Mouse (Mus musculus) small intestine, adult 2 months (tissue): ENCODE measurements around the gene Piezo1. TPM values are rescaled to one million over a fixed set of nuclear protein-coding genes. Genes with fewer than 3 reads are reported as not detected.

Experiments
- H3K27ac ChIP-seq: fragments of 200-500 bp; 2 replicates; pipeline ENCODE4 v1.5.1; 2012; ENCODE audit warnings: low read depth, low read length, control low read depth, inconsistent platforms; ENCODE audit not compliant: insufficient read depth
- H3K27me3 ChIP-seq: fragments of 200-500 bp; 2 replicates; pipeline ENCODE4 v1.6.1; 2012; ENCODE audit warnings: mild to moderate bottlenecking, moderate library complexity, low read length, inconsistent platforms; ENCODE audit not compliant: control insufficient read depth, insufficient read depth
- H3K36me3 ChIP-seq: fragments of 200-500 bp; 2 replicates; pipeline ENCODE4 v1.6.1; 2012; ENCODE audit warnings: mild to moderate bottlenecking, low read length, control low read depth, inconsistent platforms; ENCODE audit not compliant: control insufficient read depth, insufficient read depth
- H3K4me1 ChIP-seq: fragments of 200-500 bp; 2 replicates; pipeline ENCODE4 v1.6.1; 2012; ENCODE audit warnings: low read length, inconsistent platforms, mixed read lengths; ENCODE audit not compliant: control insufficient read depth, insufficient read depth, insufficient read length
- H3K4me3 ChIP-seq: fragments of 200-500 bp; 2 replicates; pipeline ENCODE4 v1.5.1; 2012; ENCODE audit warnings: low read depth, mild to moderate bottlenecking, control low read depth, inconsistent platforms, low read length, moderate library complexity
- CTCF ChIP-seq: fragments of 200-500 bp; IDR thresholded peaks from 2 replicates; pipeline ENCODE4 v1.5.1; 2012; ENCODE audit warnings: low read depth, mild to moderate bottlenecking, control low read depth, inconsistent platforms, low read length, moderate library complexity, mixed read lengths; ENCODE audit not compliant: insufficient replicate concordance, insufficient read length; ENCODE audit errors: extremely low read depth
- POLR2A ChIP-seq: fragments of 200-500 bp; IDR thresholded peaks from 2 replicates; pipeline ENCODE4 v1.6.1; 2012; ENCODE audit warnings: low read depth, mild to moderate bottlenecking, control low read depth, inconsistent platforms, low read length, moderate library complexity
- WGBS: fragments of 180-500 bp; shearing (Covaris S2); methylation state at CpG from one replicate; pipeline ENCODE4 v1.1.7; 2018; 5-methylcytosine and 5-hydroxymethylcytosine counted together
- polyA plus RNA-seq: library from polyadenylated mRNA; depleted of rRNA; stranded (reverse); fragments of >200 nt; gene quantifications from 2 replicates; pipeline ENCODE4 v1.2.3, GENCODE M21; 2012

The Piezo1 gene
- polyA plus RNA-seq, 1 experiment, result 36.4 TPM

GRCm38 (mm10) chr8:122564363-122565352 is 13.5 kb upstream of the Piezo1 start:
- TF ChIP-seq POLR2A (no peak), CTCF (no peak)
- H3K4me1 ChIP-seq, result peaks cover 14% of the 10 kb centered on the region
- H3K36me3 ChIP-seq, result no peaks in the 10 kb centered on the region
- peak overlapping the region; percentile 54 for H3K27ac ChIP-seq
- H3K4me3 ChIP-seq, result peak overlapping the region; percentile 15; the same call in 1 of the 2 replicates
- 64% methylated on average over 25 of the region's 25 CpGs for WGBS
- no peaks in the 10 kb centered on the region for H3K27me3 ChIP-seq

- WGBS, result 53% methylated on average over 5 of the region's 5 CpGs
- no peaks in the 10 kb centered on the region for H3K36me3 ChIP-seq
- no peak overlapping the region for H3K27ac ChIP-seq
- H3K4me3 ChIP-seq, result no peak overlapping the region
- TF ChIP-seq POLR2A, result no peak
- no peak for TF ChIP-seq CTCF
- H3K4me1 ChIP-seq, result no peaks in the 10 kb centered on the region; the same call in none of the 2 replicates
- no peaks in the 10 kb centered on the region for H3K27me3 ChIP-seq
Measured at GRCm38 (mm10) chr8:122561199-122561598, 10.1 kb upstream of the Piezo1 start.

- Histone ChIP-seq H3K36me3 (no peaks in the 10 kb centered on the region), H3K27me3 (no peaks in the 10 kb centered on the region), H3K27ac (no peak overlapping the region), H3K4me1 (no peaks in the 10 kb centered on the region; the same call in none of the 2 replicates), H3K4me3 (no peak overlapping the region)
- WGBS, result 39% methylated on average over 12 of the region's 12 CpGs
- TF ChIP-seq POLR2A, result no peak
- TF ChIP-seq CTCF, result no peak
Measured at GRCm38 (mm10) chr8:122558671-122559349, 7.7 kb upstream of the Piezo1 start.

GRCm38 (mm10) chr8:122557248-122558038 is 6.3 kb upstream of the Piezo1 start:
- no peaks in the 10 kb centered on the region for H3K36me3 ChIP-seq
- H3K4me3 ChIP-seq, result no peak overlapping the region
- H3K27ac ChIP-seq, result peak overlapping the region; percentile 73; the same call in 1 of the 2 replicates
- no peaks in the 10 kb centered on the region for H3K27me3 ChIP-seq
- TF ChIP-seq POLR2A (no peak), CTCF (no peak)
- no peaks in the 10 kb centered on the region; the same call in none of the 2 replicates for H3K4me1 ChIP-seq
- WGBS, result 70% methylated on average over 10 of the region's 10 CpGs

- no peaks in the 10 kb centered on the region for H3K27me3 ChIP-seq
- no peaks in the 10 kb centered on the region for H3K36me3 ChIP-seq
- WGBS, result 72% methylated on average over 12 of the region's 12 CpGs
- H3K27ac ChIP-seq, result peak overlapping the region; percentile 73
- TF ChIP-seq CTCF, result no peak
- no peak; the same call in 1 of the 2 replicates for TF ChIP-seq POLR2A
- no peaks in the 10 kb centered on the region; the same call in none of the 2 replicates for H3K4me1 ChIP-seq
- H3K4me3 ChIP-seq, result peak overlapping the region; percentile 53
Measured at GRCm38 (mm10) chr8:122556030-122557009, 5.2 kb upstream of the Piezo1 start.

GRCm38 (mm10) chr8:122554786-122555185 is 3.7 kb upstream of the Piezo1 start:
- Histone ChIP-seq H3K4me1 (no peaks in the 10 kb centered on the region; the same call in 1 of the 2 replicates), H3K27ac (no peak overlapping the region), H3K36me3 (no peaks in the 10 kb centered on the region), H3K4me3 (no peak overlapping the region), H3K27me3 (no peaks in the 10 kb centered on the region)
- TF ChIP-seq POLR2A (no peak), CTCF (no peak)
- 57% methylated on average over 6 of the region's 6 CpGs for WGBS
